Mouse (Mus musculus) urinary bladder, postnatal 25 days (tissue): Measurements from ENCODE around the gene Trim31.
"Not testable (repeated sequence)": the region's sequence is repeated elsewhere in the genome, so short reads cannot be mapped to it uniquely, and the experiment has no call there.

Experiments used
- DNase-seq: peaks from one replicate; pipeline ENCODE4 v3.0.0; 2022; ENCODE audit warnings: low spot score

Trim31 gene

DNA sequence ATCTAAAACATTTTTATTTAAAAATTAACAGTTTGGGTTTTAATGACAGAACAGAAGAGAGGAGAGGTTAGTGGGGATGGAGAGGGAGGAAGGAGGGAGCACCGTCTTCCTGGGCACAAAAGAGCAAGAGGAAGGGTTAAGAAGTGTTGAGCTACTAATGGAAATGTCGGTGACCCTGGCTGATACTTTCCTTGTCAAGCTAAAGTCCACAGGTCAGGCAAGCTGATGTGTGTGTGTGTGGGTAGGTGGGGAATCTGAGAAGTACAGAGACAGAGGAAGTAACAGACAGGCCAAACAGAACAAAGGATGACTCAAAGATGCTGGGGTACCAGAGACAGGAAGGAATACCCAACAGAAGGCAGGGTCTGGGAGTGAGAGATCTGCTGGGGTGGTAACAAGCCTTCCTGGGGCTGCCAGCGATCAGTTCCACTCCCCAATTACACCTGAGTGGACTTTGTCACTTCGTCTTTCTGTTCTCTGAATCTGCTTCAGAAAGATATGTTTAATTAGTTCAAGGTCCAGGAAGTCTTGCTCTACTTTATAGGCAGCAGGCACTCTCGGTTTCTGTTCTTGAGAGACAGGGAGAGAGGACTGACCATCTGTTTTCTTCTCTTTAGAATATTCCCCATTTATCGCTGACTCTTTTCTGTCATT is at the start of gene Trim31:
Gene Trim31 (plus strand): TSS at position 567 of the 654 bp plus-strand sequence.
- DNase-seq = no peak

- no peak for DNase-seq
Measured at GRCm38 (mm10) chr17:36848911-36849310, 49.0 kb upstream of the Trim31 start.

GRCm38 (mm10) chr17:36849992-36850391 is 47.9 kb upstream of the Trim31 start:
- no peak for DNase-seq

DNA sequence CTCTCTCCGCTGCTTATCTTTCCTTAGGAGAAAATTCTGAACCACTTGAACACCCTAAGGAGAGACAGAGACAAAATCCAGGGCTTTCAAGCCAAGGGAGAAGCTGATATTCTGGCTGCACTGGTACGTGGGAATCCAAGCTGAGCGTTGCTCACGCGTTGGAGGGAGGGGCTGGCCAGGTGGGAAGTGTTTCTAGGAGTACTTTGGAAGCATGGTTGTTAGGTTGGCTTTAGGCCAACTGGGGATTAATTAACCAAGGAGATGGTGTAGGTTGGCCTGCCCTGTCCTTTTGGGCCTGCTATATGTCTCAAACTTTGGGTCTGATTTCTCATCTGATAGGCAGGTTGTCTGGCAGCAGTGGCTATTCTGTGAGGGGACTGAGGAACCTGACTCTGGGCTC is 46.7 kb upstream of the Trim31 start:
- DNase-seq = no peak

GRCm38 (mm10) chr17:36851627-36852026 is 46.3 kb upstream of the Trim31 start:
- DNase-seq = no peak

- no peak for DNase-seq
Measured at GRCm38 (mm10) chr17:36855484-36855883, 42.4 kb upstream of the Trim31 start.

DNA sequence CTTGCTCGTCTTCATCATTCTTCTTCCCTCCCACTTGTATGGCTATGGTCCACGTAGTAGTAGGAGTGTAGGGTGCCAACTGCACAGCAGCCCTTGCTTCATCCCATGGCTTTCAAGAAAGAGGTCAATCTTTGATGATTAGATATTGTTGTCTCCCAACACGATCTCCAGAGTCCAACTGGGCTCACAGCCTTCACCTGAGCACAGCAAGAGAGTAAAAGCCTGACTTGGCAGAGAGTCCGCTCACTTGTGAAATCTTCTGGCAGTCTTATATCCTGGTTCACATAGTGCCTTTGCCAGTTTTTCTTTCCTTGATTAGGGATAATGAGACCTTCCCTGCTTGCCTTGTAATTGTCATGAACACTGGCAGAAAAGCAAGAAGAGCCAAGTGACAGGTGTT is 41.7 kb upstream of the Trim31 start:
- DNase-seq = no peak

GRCm38 (mm10) chr17:36858181-36858580 is 39.7 kb upstream of the Trim31 start:
- no peak for DNase-seq

DNA sequence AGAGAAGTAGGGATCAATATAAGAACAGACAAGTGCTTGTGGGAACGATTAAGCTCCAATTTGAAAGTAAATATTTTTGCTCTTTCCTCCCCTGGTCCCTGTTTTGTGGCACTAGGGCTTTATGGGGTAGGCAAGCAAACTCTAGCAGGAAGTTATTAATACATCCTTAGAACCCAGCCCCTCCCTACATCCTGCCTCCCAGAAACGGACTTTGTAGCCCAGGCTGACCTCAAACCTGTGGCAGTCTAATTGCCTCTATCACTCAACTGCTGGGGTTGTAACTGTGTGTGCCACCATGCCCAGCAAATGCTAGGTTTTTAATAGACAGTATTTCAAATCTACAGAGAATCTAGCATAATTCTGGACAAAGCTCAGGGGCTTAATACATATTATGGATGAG is 36.2 kb upstream of the Trim31 start:
- no peak for DNase-seq

- DNase-seq = no peak
Measured at GRCm38 (mm10) chr17:36866719-36867527, 31.0 kb upstream of the Trim31 start, which contains the start of gene Trim15. Trim15 (minus strand) TSS chr17:36867210.

DNA sequence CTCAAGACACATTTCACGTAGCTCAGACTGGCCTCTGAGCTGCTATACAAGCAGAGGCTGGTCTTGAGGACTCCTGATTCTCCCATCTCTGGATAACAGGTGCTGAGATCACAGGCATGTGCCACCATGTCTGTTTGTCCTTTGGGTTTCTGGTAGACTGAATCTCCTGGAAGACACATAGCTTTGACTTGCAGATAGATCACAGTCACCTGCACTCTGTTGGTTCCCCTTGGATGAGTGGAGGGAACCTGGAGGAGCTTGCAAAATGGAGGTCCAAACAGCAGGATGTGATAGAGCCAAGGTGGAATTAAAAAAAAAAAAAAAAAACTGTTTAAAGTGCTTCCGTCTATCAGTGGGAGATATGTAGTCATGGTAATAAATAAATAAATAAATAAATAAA is 29.1 kb upstream of the Trim31 start:
- no peak for DNase-seq

GRCm38 (mm10) chr17:36869284-36869954 is 28.5 kb upstream of the Trim31 start, which contains the start of gene Trim10:
Trim10 (plus strand) TSS chr17:36869574.
- DNase-seq = no peak

- DNase-seq = no peak
Measured at GRCm38 (mm10) chr17:36869955-36870810, 27.7 kb upstream of the Trim31 start.

- no peak for DNase-seq
Measured at GRCm38 (mm10) chr17:36874636-36875035, 23.3 kb upstream of the Trim31 start.

DNA sequence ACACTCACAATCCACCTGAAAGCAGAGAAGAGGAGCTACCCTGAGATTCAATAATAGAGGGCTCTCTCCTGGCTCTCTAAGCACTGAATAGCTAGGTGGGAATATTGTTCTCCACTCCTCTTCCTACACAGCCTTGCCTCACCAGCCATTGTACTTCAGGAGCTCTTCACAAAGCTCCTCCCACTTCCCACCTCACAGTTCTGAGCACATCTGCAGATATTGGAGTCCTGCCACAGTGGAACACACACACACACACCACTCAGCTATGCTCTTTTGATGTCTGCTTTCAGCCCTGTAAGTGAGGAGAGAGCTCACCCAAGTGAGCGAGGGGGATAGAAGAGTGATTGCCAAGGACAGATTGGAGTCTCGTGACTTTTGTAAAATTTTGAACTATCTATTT is 14.6 kb upstream of the Trim31 start:
- DNase-seq = no peak

DNA sequence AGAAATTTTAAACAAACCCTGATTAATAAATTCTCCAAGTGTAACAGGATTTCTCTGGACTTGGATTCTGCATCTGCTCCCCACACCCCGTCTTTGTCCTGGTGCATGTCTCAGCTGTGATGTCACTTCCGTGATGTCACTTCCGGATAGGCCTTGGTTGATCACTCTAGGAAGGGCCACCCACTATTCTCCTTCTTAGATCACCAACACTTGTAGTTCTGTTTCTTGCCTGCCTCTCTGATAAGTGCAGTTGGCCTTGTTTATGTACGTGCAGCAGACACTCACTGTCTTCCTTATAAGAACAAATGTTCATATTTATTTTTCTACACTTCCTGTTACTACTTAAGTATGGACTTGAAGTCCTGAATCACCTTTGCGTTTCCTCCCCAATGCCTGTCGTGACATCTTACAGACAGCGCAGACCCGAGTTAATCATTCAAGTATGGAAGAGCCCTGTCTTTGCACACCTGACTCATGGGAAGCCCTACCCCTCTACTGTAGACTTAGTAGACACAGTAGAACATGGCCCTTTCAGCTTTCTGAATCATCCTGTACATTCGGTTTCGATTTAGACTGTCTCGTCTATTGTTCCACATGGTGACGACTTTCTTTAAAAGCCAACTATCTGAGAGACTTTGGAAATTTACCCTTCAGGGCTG is 12.7 kb upstream of the Trim31 start:
- no peak for DNase-seq

- DNase-seq = no peak
Measured at GRCm38 (mm10) chr17:36890073-36890903, 7.6 kb upstream of the Trim31 start, which contains the start of gene Trim40. Trim40 (minus strand) TSS chr17:36890123.

- not testable (repeated sequence) for DNase-seq
Measured at GRCm38 (mm10) chr17:36891496-36891895, 6.4 kb upstream of the Trim31 start.

GRCm38 (mm10) chr17:36892362-36892761 is 5.6 kb upstream of the Trim31 start:
- DNase-seq = peak; percentile 28

GRCm38 (mm10) chr17:36893387-36893786 is 4.5 kb upstream of the Trim31 start:
- DNase-seq = no peak
